Mouse (Mus musculus): ENCODE data around the gene Elmo3.

GRCm38 (mm10) chr8:105348450-105349095, 43.2 kb downstream of the Elmo3 start, which contains the start of gene Slc9a5:
- TF ChIP-seq CTCF (IDR thresholded peaks at IDR 0.05; ENCODE audit: low read depth) (peak; percentile 52), EP300 (optimal IDR thresholded peaks at IDR 0.05) (no peak)

All from stomach, postnatal 0 days (tissue).